9 mouse cellular contexts compared by ENCODE assay signal in genomic region chr5:15679980-15680949, GRCm38 (mm10). TPM values are rescaled to one million over a fixed set of nuclear protein-coding genes. Genes with fewer than 3 reads are reported as not detected.
DNase-seq lines count a peak whose midpoint lies in the region; ATAC-seq and TF ChIP-seq lines count a peak whose summit lies in the region.
"Not testable (repeated sequence)": the region's sequence is repeated elsewhere in the genome, so short reads cannot be mapped to it uniquely, and the experiment has no call there.
"Had no signal": no experiment of that assay in that cellular context is flagged by ENCODE, and none has a peak within 500 bp of the region (broad histone marks: within the 10 kb centered on the region; RNA-seq: fewer than 3 reads in every experiment).

No protein-coding gene starts in this region.

- not testable (repeated sequence) for H3K27me3 ChIP-seq in embryonic facial prominence, embryonic 13.5 days; hindbrain, embryonic 11.5 days (ENCODE audit: control insufficient read depth, insufficient read depth, low read length); limb, embryonic 15.5 days; lung, postnatal 0 days (replicated peaks; ENCODE audit: insufficient read depth, low read length); neural tube, embryonic 12.5 days (replicated peaks)

- TF ChIP-seq CTCF in lung, postnatal 0 days (IDR thresholded peaks at IDR 0.05), result not testable (repeated sequence)

- TF ChIP-seq EP300 in lung, postnatal 0 days (IDR thresholded peaks at IDR 0.05), result not testable (repeated sequence)

- ATAC-seq in embryonic facial prominence, embryonic 13.5 days (ENCODE audit: insufficient number of reproducible peaks, insufficient read depth, low FRiP score, low TSS enrichment, low read depth), result peak; percentile 88
- ATAC-seq in frontal cortex, adult (ENCODE audit: low TSS enrichment), result peak; percentile 65
- peak; percentile 91 for ATAC-seq in hindbrain, embryonic 11.5 days (ENCODE audit: low FRiP score)
- ATAC-seq in limb, embryonic 15.5 days (ENCODE audit: insufficient number of reproducible peaks, low FRiP score, low TSS enrichment, low read depth), result peak; percentile 88
- peak; percentile 38 for ATAC-seq in lung, postnatal 0 days
- ATAC-seq in neural tube, embryonic 12.5 days (ENCODE audit: low FRiP score, low read depth), result peak; percentile 81

- not testable (repeated sequence) for H3K27ac ChIP-seq in embryonic facial prominence, embryonic 13.5 days; hindbrain, embryonic 11.5 days (ENCODE audit: low read depth, low read length); limb, embryonic 15.5 days; lung, postnatal 0 days (ENCODE audit: low read length); neural tube, embryonic 12.5 days

- H3K36me3 ChIP-seq in embryonic facial prominence, embryonic 13.5 days; hindbrain, embryonic 11.5 days (ENCODE audit: control insufficient read depth, insufficient read depth, low read length); limb, embryonic 15.5 days; lung, postnatal 0 days (ENCODE audit: insufficient read depth, low read length); neural tube, embryonic 12.5 days: not testable (repeated sequence)

- not testable (repeated sequence) for H3K4me3 ChIP-seq in embryonic facial prominence, embryonic 13.5 days; hindbrain, embryonic 11.5 days (ENCODE audit: low read depth, low read length); limb, embryonic 15.5 days; lung, postnatal 0 days (ENCODE audit: low read depth, low read length); neural tube, embryonic 12.5 days

- DNase-seq in hindbrain, embryonic 11.5 days (ENCODE audit: low spot score), result peak; percentile 16
- DNase-seq in kidney, adult 18-20 months, result peak; percentile 8
- DNase-seq in lung, postnatal 0 days (ENCODE audit: low spot score), result peak; percentile 6

- not testable (repeated sequence) for H3K9ac ChIP-seq in embryonic facial prominence, embryonic 13.5 days; hindbrain, embryonic 11.5 days (ENCODE audit: low read depth, low read length); limb, embryonic 15.5 days; lung, postnatal 0 days (replicated peaks; ENCODE audit: low read depth); neural tube, embryonic 12.5 days

- H3K9me3 ChIP-seq in embryonic facial prominence, embryonic 13.5 days, result peaks cover 12% of the 10 kb centered on the region
- H3K9me3 ChIP-seq in hindbrain, embryonic 11.5 days (ENCODE audit: control insufficient read depth, low read length); limb, embryonic 15.5 days; lung, postnatal 0 days (ENCODE audit: low read length): not testable (repeated sequence)
- peaks cover 15% of the 10 kb centered on the region for H3K9me3 ChIP-seq in neural tube, embryonic 12.5 days

- not testable (repeated sequence) for H3K4me2 ChIP-seq in embryonic facial prominence, embryonic 13.5 days; hindbrain, embryonic 11.5 days (replicated peaks; ENCODE audit: low read depth, low read length); limb, embryonic 15.5 days; lung, postnatal 0 days (replicated peaks; ENCODE audit: low read depth, low read length); neural tube, embryonic 12.5 days (replicated peaks)

- H3K4me1 ChIP-seq in embryonic facial prominence, embryonic 13.5 days; hindbrain, embryonic 11.5 days (replicated peaks; ENCODE audit: control insufficient read depth, insufficient read depth, low read length); limb, embryonic 15.5 days; lung, postnatal 0 days (ENCODE audit: insufficient read depth, low read depth, low read length); neural tube, embryonic 12.5 days: not testable (repeated sequence)

- 67% methylated on average over 13 of the region's 13 CpGs for WGBS in embryonic facial prominence, embryonic 13.5 days
- WGBS in hindbrain, embryonic 11.5 days, result 70% methylated on average over 13 of the region's 13 CpGs
- WGBS in limb, embryonic 15.5 days, result 66% methylated on average over 13 of the region's 13 CpGs
- WGBS in lung, postnatal 0 days, result 66% methylated on average over 13 of the region's 13 CpGs
- 70% methylated on average over 13 of the region's 13 CpGs for WGBS in neural tube, embryonic 12.5 days

RNA-seq across cellular contexts. Expression of gene 4930572O03Rik, which starts 23.4 kb away (rescaled TPM):
- polyA plus RNA-seq in embryonic facial prominence, embryonic 13.5 days (2015; fragmentation: Nextera tagmentation; extraction: Ambion mirVana), result not detected in 2 replicates
- not detected in 2 replicates for polyA plus RNA-seq in hindbrain, embryonic 11.5 days (2014; fragmentation: Nextera tagmentation; extraction: Ambion mirVana)
- polyA plus RNA-seq in limb, embryonic 15.5 days (2015; fragmentation: Nextera tagmentation; extraction: Ambion mirVana), result not detected in 2 replicates
- not detected in 2 replicates for polyA plus RNA-seq in lung, postnatal 0 days (2015; fragmentation: Nextera tagmentation; extraction: Ambion mirVana)
- not detected in 2 replicates for polyA plus RNA-seq in neural tube, embryonic 12.5 days (2016; fragmentation: Nextera tagmentation; extraction: Ambion mirVana)
- polyA plus RNA-seq: erythroblast, embryonic 14.5 days; lung, adult 2 months had no signal

RNA-seq across cellular contexts. Expression of gene Speer4c, which starts 33.8 kb away (rescaled TPM):
- not detected in 2 replicates for polyA plus RNA-seq in embryonic facial prominence, embryonic 13.5 days (2015; fragmentation: Nextera tagmentation; extraction: Ambion mirVana)
- not detected in 2 replicates for polyA plus RNA-seq in hindbrain, embryonic 11.5 days (2014; fragmentation: Nextera tagmentation; extraction: Ambion mirVana)
- polyA plus RNA-seq in limb, embryonic 15.5 days (2015; fragmentation: Nextera tagmentation; extraction: Ambion mirVana), result not detected in 2 replicates
- polyA plus RNA-seq in lung, postnatal 0 days (2015; fragmentation: Nextera tagmentation; extraction: Ambion mirVana), result 0.42 and 0.51 TPM in 2 replicates
- polyA plus RNA-seq in neural tube, embryonic 12.5 days (2016; fragmentation: Nextera tagmentation; extraction: Ambion mirVana), result not detected in 2 replicates
- polyA plus RNA-seq: erythroblast, embryonic 14.5 days had no signal

Comparison
In these comparisons a context has a peak if more than half of its experiments do, and no peak if none do; other contexts are left out.
1. ATAC-seq: peak in every context shown above with its lines; median percentile 91 in hindbrain, embryonic 11.5 days; 88 in embryonic facial prominence, embryonic 13.5 days; 88 in limb, embryonic 15.5 days; 81 in neural tube, embryonic 12.5 days; 65 in frontal cortex, adult; 38 in lung, postnatal 0 days.